Mouse (Mus musculus) midbrain, embryonic 14.5 days (tissue): ENCODE measurements at regions not wholly inside any gene's neighbourhood (a gene's known extent, or its start where the extent isn't known, plus 50 kb on each side); places are given as distances from the start of the nearest gene placed in this dataset.

Experiments
- ATAC-seq: fragments of 200-750 bp; cut with Nextera tagmentation; 2 replicates; pipeline ENCODE4 v1.8.0; 2017; ENCODE audit warnings: moderate number of reproducible peaks, moderate library complexity; ENCODE audit not compliant: low FRiP score, low TSS enrichment
- DNase-seq: peaks from one replicate; pipeline ENCODE4 v3.0.0-alpha.2; 2015
- H3K27ac ChIP-seq: fragments of 300-500 bp; sonication (generic); replicated peaks from 2 replicates; pipeline ENCODE4 v1.5.1; 2014; ENCODE audit warnings: mild to moderate bottlenecking, low read depth, low read length, moderate library complexity
- H3K27me3 ChIP-seq: fragments of 300-500 bp; sonication (generic); 2 replicates; pipeline ENCODE4 v1.6.1; 2014; ENCODE audit warnings: low read length, control low read depth, mixed read lengths; ENCODE audit not compliant: control insufficient read depth, insufficient read depth
- H3K36me3 ChIP-seq: fragments of 300-500 bp; sonication (generic); 2 replicates; pipeline ENCODE4 v1.6.1; 2014; ENCODE audit warnings: low read length, control low read depth; ENCODE audit not compliant: control insufficient read depth, insufficient read depth
- H3K4me1 ChIP-seq: fragments of 300-500 bp; sonication (generic); 2 replicates; pipeline ENCODE4 v1.6.1; 2014; ENCODE audit warnings: mild to moderate bottlenecking, antibody characterized with exemption, low read length, control low read depth; ENCODE audit not compliant: control insufficient read depth, insufficient read depth
- H3K4me2 ChIP-seq: fragments of 300-500 bp; sonication (generic); 2 replicates; pipeline ENCODE4 v1.6.1; 2014; ENCODE audit warnings: mild to moderate bottlenecking, low read length, moderate library complexity
- H3K4me3 ChIP-seq: fragments of 300-500 bp; sonication (generic); replicated peaks from 2 replicates; pipeline ENCODE4 v1.5.1; 2014; ENCODE audit warnings: low read depth, low read length
- H3K9ac ChIP-seq: fragments of 300-500 bp; sonication (generic); replicated peaks from 2 replicates; pipeline ENCODE4 v1.6.1; 2014; ENCODE audit warnings: mild to moderate bottlenecking, low read length, moderate library complexity
- H3K9me3 ChIP-seq: fragments of 300-500 bp; sonication (generic); 2 replicates; pipeline ENCODE4 v1.6.1; 2016; ENCODE audit warnings: low read length, control low read depth, mixed read lengths; ENCODE audit not compliant: control insufficient read depth
- WGBS: fragments of 180-500 bp; shearing (Covaris S2); extraction: QIAGEN DNeasy Blood & Tissue Kit; methylation state at CpG from one replicate; pipeline ENCODE4 v1.1.7; 2014; 5-methylcytosine and 5-hydroxymethylcytosine counted together

GRCm38 (mm10) chr9:43387397-43387796, 76.7 kb downstream of the Trim29 start:
- H3K4me3 ChIP-seq: no peak overlapping the region
- no peak overlapping the region for H3K9ac ChIP-seq
- DNase-seq (no peak), ATAC-seq (no peak)
- H3K4me2 ChIP-seq: no peak overlapping the region
- H3K4me1 ChIP-seq: peaks cover 9% of the 10 kb centered on the region; the same call in 1 of the 2 replicates
- H3K27ac ChIP-seq: no peak overlapping the region
- 67% methylated on average over 9 of the region's 9 CpGs for WGBS
- no peaks in the 10 kb centered on the region for H3K27me3 ChIP-seq
- no peaks in the 10 kb centered on the region for H3K9me3 ChIP-seq
- no peaks in the 10 kb centered on the region for H3K36me3 ChIP-seq

- WGBS: 8% methylated on average over 9 of the region's 9 CpGs
- DNase-seq (peak; percentile 81), ATAC-seq (peak; percentile 69; the same call in 1 of the 2 replicates)
- Histone ChIP-seq H3K4me2 (no peak overlapping the region), H3K4me1 (0 out of 2 replicates have a peak, but pooled peaks cover 4% of the 10 kb centered on the region), H3K27me3 (no peaks in the 10 kb centered on the region), H3K4me3 (no peak overlapping the region), H3K27ac (peak overlapping the region; percentile 57; the same call in 1 of the 2 replicates), H3K36me3 (no peaks in the 10 kb centered on the region), H3K9me3 (no peaks in the 10 kb centered on the region), H3K9ac (no peak overlapping the region)
These were observed 78.9 kb downstream of the Trim29 start for GRCm38 (mm10) chr9:43389491-43390083.

GRCm38 (mm10) chr9:43392467-43393064, 81.9 kb downstream of the Trim29 start:
- 86% methylated on average over 6 of the region's 6 CpGs for WGBS
- ATAC-seq: no peak
- no peak for DNase-seq
- no peak overlapping the region for H3K4me3 ChIP-seq
- no peak overlapping the region for H3K4me2 ChIP-seq
- H3K9ac ChIP-seq: no peak overlapping the region
- H3K4me1 ChIP-seq: 0 out of 2 replicates have a peak, but pooled peaks cover 3% of the 10 kb centered on the region
- no peaks in the 10 kb centered on the region for H3K27me3 ChIP-seq
- H3K36me3 ChIP-seq: no peaks in the 10 kb centered on the region
- H3K27ac ChIP-seq: no peak overlapping the region
- no peaks in the 10 kb centered on the region for H3K9me3 ChIP-seq

- DNase-seq (peak; percentile 41), ATAC-seq (no peak)
- no peak overlapping the region for H3K4me2 ChIP-seq
- H3K9me3 ChIP-seq: no peaks in the 10 kb centered on the region
- H3K36me3 ChIP-seq: no peaks in the 10 kb centered on the region
- 37% methylated on average over 5 of the region's 5 CpGs for WGBS
- H3K27ac ChIP-seq: no peak overlapping the region
- 0 out of 2 replicates have a peak, but pooled peaks cover 3% of the 10 kb centered on the region for H3K4me1 ChIP-seq
- no peaks in the 10 kb centered on the region for H3K27me3 ChIP-seq
- H3K9ac ChIP-seq: no peak overlapping the region
- H3K4me3 ChIP-seq: no peak overlapping the region
These were observed 83.6 kb downstream of the Trim29 start for GRCm38 (mm10) chr9:43394204-43394603.

GRCm38 (mm10) chr9:43395209-43395608, 84.6 kb downstream of the Trim29 start:
- Histone ChIP-seq H3K9me3 (no peaks in the 10 kb centered on the region), H3K4me2 (no peak overlapping the region), H3K27me3 (no peaks in the 10 kb centered on the region), H3K9ac (no peak overlapping the region), H3K27ac (no peak overlapping the region), H3K36me3 (no peaks in the 10 kb centered on the region), H3K4me3 (no peak overlapping the region), H3K4me1 (no peaks in the 10 kb centered on the region)
- ATAC-seq (no peak), DNase-seq (no peak)
- WGBS: 45% methylated on average over 5 of the region's 5 CpGs

- H3K9ac ChIP-seq: no peak overlapping the region
- no peak for ATAC-seq
- no peak overlapping the region for H3K4me2 ChIP-seq
- no peak for DNase-seq
- no peaks in the 10 kb centered on the region for H3K4me1 ChIP-seq
- no peaks in the 10 kb centered on the region for H3K36me3 ChIP-seq
- no peak overlapping the region for H3K4me3 ChIP-seq
- no peaks in the 10 kb centered on the region for H3K27me3 ChIP-seq
- no peaks in the 10 kb centered on the region for H3K9me3 ChIP-seq
- no peak overlapping the region for H3K27ac ChIP-seq
These were observed 85.9 kb downstream of the Trim29 start for GRCm38 (mm10) chr9:43396566-43396965.

GRCm38 (mm10) chr9:43408493-43408892, 97.8 kb downstream of the Trim29 start:
- ATAC-seq: no peak
- DNase-seq: no peak
- Histone ChIP-seq H3K27ac (no peak overlapping the region), H3K9ac (no peak overlapping the region), H3K4me1 (no peaks in the 10 kb centered on the region), H3K9me3 (no peaks in the 10 kb centered on the region), H3K36me3 (no peaks in the 10 kb centered on the region), H3K4me2 (no peak overlapping the region), H3K4me3 (no peak overlapping the region), H3K27me3 (no peaks in the 10 kb centered on the region)
- WGBS: 77% methylated on average over 6 of the region's 6 CpGs

- no peaks in the 10 kb centered on the region for H3K9me3 ChIP-seq
- no peaks in the 10 kb centered on the region for H3K36me3 ChIP-seq
- no peaks in the 10 kb centered on the region for H3K27me3 ChIP-seq
- no peak overlapping the region for H3K4me3 ChIP-seq
- WGBS: 39% methylated on average over 3 of the region's 3 CpGs
- H3K27ac ChIP-seq: no peak overlapping the region
- H3K9ac ChIP-seq: no peak overlapping the region
- no peak overlapping the region for H3K4me2 ChIP-seq
- peak; percentile 31 for DNase-seq
- no peak for ATAC-seq
- H3K4me1 ChIP-seq: no peaks in the 10 kb centered on the region
These were observed 101.8 kb downstream of the Trim29 start for GRCm38 (mm10) chr9:43412473-43412872.
